Mouse (Mus musculus) thymus, postnatal 14 days (tissue): ENCODE data around the gene Mup17.
"Not testable (repeated sequence)": the region's sequence is repeated elsewhere in the genome, so short reads cannot be mapped to it uniquely, and the experiment has no call there.

ENCODE experiments used
- DNase-seq: peaks from one replicate; pipeline ENCODE4 v3.0.0; 2021

Mup17 gene

DNA sequence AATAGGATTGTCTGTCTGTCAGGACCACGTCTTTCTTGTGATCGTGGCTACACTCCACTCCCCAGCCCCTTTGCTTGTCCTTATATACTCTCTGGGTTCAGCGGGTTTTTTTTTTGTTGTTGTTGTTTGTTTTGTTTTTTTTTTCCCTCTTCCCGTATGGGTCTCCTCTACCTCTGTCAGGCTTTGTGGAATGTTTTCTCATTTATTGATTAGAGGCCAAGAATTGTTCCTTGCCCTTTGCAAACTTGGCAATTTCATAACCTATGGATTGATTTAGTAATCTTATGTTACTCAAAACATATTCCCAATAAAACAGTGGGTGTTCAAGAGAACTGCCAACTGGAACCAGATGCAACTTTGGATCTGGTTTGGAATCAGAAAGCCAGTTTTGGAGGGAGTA is at the start of gene Mup17:
TSS of gene Mup17 (minus strand) at position 101 of the 400 bp plus-strand sequence.
- not testable (repeated sequence) for DNase-seq

DNA sequence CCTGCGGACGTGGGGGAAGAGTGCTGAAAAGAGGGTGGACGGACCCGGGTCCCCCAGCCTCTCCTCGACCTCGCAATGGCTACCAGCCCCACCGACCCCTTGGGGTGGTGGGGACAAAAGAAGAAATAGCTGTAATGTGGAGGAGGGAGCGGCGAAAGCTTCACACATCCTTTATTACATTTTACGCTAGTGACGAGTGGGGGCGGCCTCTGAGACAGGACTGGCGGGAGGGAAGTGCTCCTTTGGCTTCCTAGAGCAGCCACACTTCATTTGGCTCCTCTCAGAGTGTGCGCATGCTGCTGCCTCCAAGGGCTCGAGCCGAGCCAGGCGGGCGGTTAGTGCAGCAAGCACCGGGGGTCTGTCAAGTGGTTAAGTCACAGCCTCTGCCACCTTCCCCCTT is 24.1 kb downstream of the Mup17 start:
- DNase-seq, result not testable (repeated sequence)

DNA sequence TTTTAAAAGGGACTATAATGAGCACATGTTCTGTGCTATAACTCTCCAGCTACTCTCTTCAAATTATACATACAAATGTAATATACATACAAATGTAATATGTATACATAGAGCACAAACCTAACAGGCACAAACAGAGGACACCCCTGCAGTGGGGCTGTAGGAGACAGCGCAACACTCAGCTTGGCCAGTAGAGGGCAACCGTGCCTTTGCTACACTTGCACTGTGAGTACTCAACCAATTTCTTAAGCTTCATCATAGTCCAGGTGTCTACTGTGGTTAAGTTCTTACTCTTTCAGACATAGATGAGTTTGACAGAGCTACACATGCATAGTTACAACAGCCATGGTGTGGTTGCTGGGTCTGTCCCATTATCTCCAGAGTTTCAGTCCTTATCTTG is 39.8 kb downstream of the Mup17 start:
- not testable (repeated sequence) for DNase-seq
